ENCODE assay signal across 14 mouse cellular contexts in genomic region chr4:62629461-62629860, GRCm38 (mm10).
DNase-seq lines count a peak whose midpoint lies in the region; ATAC-seq lines count a peak whose summit lies in the region.
"Had no signal": no experiment of that assay in that cellular context is flagged by ENCODE, and none has a peak within 500 bp of the region (broad histone marks: within the 10 kb centered on the region; RNA-seq: fewer than 3 reads in every experiment).

No protein-coding gene starts in this region.

- peak overlapping the region; percentile 19; the same call in 1 of the 2 replicates for H3K27ac ChIP-seq in intestine, embryonic 15.5 days
- no peak overlapping the region for H3K27ac ChIP-seq in intestine, embryonic 16.5 days (ENCODE audit: low read length)
- 0 out of 2 replicates have a peak overlapping the region, but pooled peaks have one; percentile 12 for H3K27ac ChIP-seq in hindbrain, embryonic 16.5 days (ENCODE audit: low read depth, low read length)
- H3K27ac ChIP-seq: forebrain, embryonic 13.5 days had no signal

- no peaks in the 10 kb centered on the region for H3K9me3 ChIP-seq in intestine, embryonic 15.5 days
- no peaks in the 10 kb centered on the region for H3K9me3 ChIP-seq in intestine, embryonic 16.5 days (ENCODE audit: control insufficient read depth, low read length)
- no peaks in the 10 kb centered on the region for H3K9me3 ChIP-seq in hindbrain, embryonic 16.5 days (ENCODE audit: control insufficient read depth, low read length)
- H3K9me3 ChIP-seq: forebrain, embryonic 13.5 days had no signal

- H3K4me1 ChIP-seq in intestine, embryonic 15.5 days (replicated peaks), result peaks cover 75% of the 10 kb centered on the region
- H3K4me1 ChIP-seq in intestine, embryonic 16.5 days (ENCODE audit: control insufficient read depth, insufficient read depth, low read length), result peaks cover 59% of the 10 kb centered on the region
- H3K4me1 ChIP-seq in hindbrain, embryonic 16.5 days (ENCODE audit: control insufficient read depth, insufficient read depth, low read depth, low read length), result peaks cover 20% of the 10 kb centered on the region

- H3K36me3 ChIP-seq in intestine, embryonic 15.5 days, result no peaks in the 10 kb centered on the region
- H3K36me3 ChIP-seq in intestine, embryonic 16.5 days (ENCODE audit: control insufficient read depth, insufficient read depth, low read length), result 0 out of 2 replicates have a peak, but pooled peaks cover 3% of the 10 kb centered on the region
- H3K36me3 ChIP-seq in hindbrain, embryonic 16.5 days (ENCODE audit: control insufficient read depth, insufficient read depth, low read length), result no peaks in the 10 kb centered on the region
- H3K36me3 ChIP-seq: G1E had no signal

- H3K4me2 ChIP-seq in intestine, embryonic 15.5 days (replicated peaks), result no peak overlapping the region
- H3K4me2 ChIP-seq in intestine, embryonic 16.5 days (ENCODE audit: low read depth, low read length), result no peak overlapping the region
- H3K4me2 ChIP-seq in hindbrain, embryonic 16.5 days (ENCODE audit: low read length), result no peak overlapping the region
- H3K4me2 ChIP-seq: forebrain, embryonic 13.5 days; lung, embryonic 14.5 days had no signal

- no peak for ATAC-seq in intestine, embryonic 15.5 days
- no peak for ATAC-seq in intestine, embryonic 16.5 days
- no peak for ATAC-seq in hindbrain, embryonic 16.5 days
- no peak for ATAC-seq in inflammation-experienced regulatory T-cells, adult 6 months
- ATAC-seq: forebrain, embryonic 13.5 days had no signal

- H3K4me3 ChIP-seq in intestine, embryonic 15.5 days (replicated peaks), result no peak overlapping the region
- H3K4me3 ChIP-seq in intestine, embryonic 16.5 days (ENCODE audit: low read length), result no peak overlapping the region
- no peak overlapping the region for H3K4me3 ChIP-seq in hindbrain, embryonic 16.5 days (ENCODE audit: low read length)
- H3K4me3 ChIP-seq: forebrain, embryonic 13.5 days had no signal

- DNase-seq in 3T3-L1 (ENCODE audit: low read depth, low spot score) (peak; percentile 5), NIH3T3 (ENCODE audit: low read depth) (peak; percentile 29)
- DNase-seq in adrenal gland, postnatal 10 days, result no peak
- DNase-seq in thymus, adult 18-20 months, result no peak
- DNase-seq: adrenal gland, postnatal 14 days; cerebellum, postnatal 14 days; kidney, adult 18-20 months; lung, embryonic 14.5 days had no signal

- H3K27me3 ChIP-seq in intestine, embryonic 15.5 days (replicated peaks), result no peaks in the 10 kb centered on the region
- no peaks in the 10 kb centered on the region for H3K27me3 ChIP-seq in intestine, embryonic 16.5 days (replicated peaks; ENCODE audit: control insufficient read depth, insufficient read depth, low read length)
- H3K27me3 ChIP-seq in hindbrain, embryonic 16.5 days (replicated peaks; ENCODE audit: control insufficient read depth, insufficient read depth, low read length), result no peaks in the 10 kb centered on the region
- H3K27me3 ChIP-seq: forebrain, embryonic 13.5 days had no signal

- no peak overlapping the region for H3K9ac ChIP-seq in intestine, embryonic 15.5 days
- H3K9ac ChIP-seq in intestine, embryonic 16.5 days (ENCODE audit: low read depth, low read length), result no peak overlapping the region
- no peak overlapping the region for H3K9ac ChIP-seq in hindbrain, embryonic 16.5 days (ENCODE audit: low read depth, low read length)
- H3K9ac ChIP-seq: forebrain, embryonic 13.5 days; lung, embryonic 14.5 days had no signal

- 68% methylated on average over 9 of the region's 9 CpGs for WGBS in intestine, embryonic 15.5 days
- WGBS in intestine, embryonic 16.5 days, result 57% methylated on average over 9 of the region's 9 CpGs
- 57% methylated on average over 9 of the region's 9 CpGs for WGBS in hindbrain, embryonic 16.5 days

Comparison
In these comparisons a context has a peak if more than half of its experiments do, and no peak if none do; other contexts are left out.
1. DNase-seq: peak in 3T3-L1 (single experiment) and NIH3T3 (single experiment); none in adrenal gland, postnatal 10 days (single experiment) and thymus, adult 18-20 months (0 of 2).